Mouse (Mus musculus) heart, postnatal 0 days (tissue): ENCODE measurements at regions not wholly inside any gene's neighbourhood (a gene's known extent, or its start where the extent isn't known, plus 50 kb on each side); places are given as distances from the start of the nearest gene placed in this dataset.

ENCODE experiments used
- ATAC-seq: fragments of 200-750 bp; cut with Nextera tagmentation; 2 replicates; pipeline ENCODE4 v1.8.0; 2017; ENCODE audit warnings: low read depth, moderate number of reproducible peaks, moderate library complexity; ENCODE audit not compliant: insufficient read depth
- DNase-seq: peaks from one replicate; pipeline ENCODE4 v3.0.0-alpha.2; 2016; ENCODE audit warnings: low spot score
- H3K27ac ChIP-seq: fragments of 300-500 bp; sonication (generic); 2 replicates; pipeline ENCODE4 v1.5.1; 2014; ENCODE audit warnings: low read depth, mild to moderate bottlenecking
- H3K27me3 ChIP-seq: fragments of 300-500 bp; sonication (generic); 2 replicates; pipeline ENCODE4 v1.6.1; 2014; ENCODE audit warnings: low read length, mixed read lengths; ENCODE audit not compliant: control insufficient read depth, insufficient read depth
- H3K36me3 ChIP-seq: fragments of 300-500 bp; sonication (generic); replicated peaks from 2 replicates; pipeline ENCODE4 v1.6.1; 2014; ENCODE audit warnings: low read length, mixed read lengths; ENCODE audit not compliant: control insufficient read depth, insufficient read depth
- H3K4me1 ChIP-seq: fragments of 300-500 bp; sonication (generic); 2 replicates; pipeline ENCODE4 v1.6.1; 2014; ENCODE audit warnings: antibody characterized with exemption; ENCODE audit not compliant: control insufficient read depth, insufficient read depth
- H3K4me2 ChIP-seq: fragments of 300-500 bp; sonication (generic); 2 replicates; pipeline ENCODE4 v1.6.1; 2014; ENCODE audit warnings: low read depth, mild to moderate bottlenecking, low read length, moderate library complexity
- H3K4me3 ChIP-seq: fragments of 300-500 bp; sonication (generic); 2 replicates; pipeline ENCODE4 v1.5.1; 2014; ENCODE audit warnings: low read depth, low read length
- H3K9ac ChIP-seq: fragments of 300-500 bp; sonication (generic); replicated peaks from 2 replicates; pipeline ENCODE4 v1.6.1; 2014; ENCODE audit warnings: low read depth, low read length, mixed read lengths
- H3K9me3 ChIP-seq: fragments of 300-500 bp; sonication (generic); replicated peaks from 2 replicates; pipeline ENCODE4 v1.6.1; 2016; ENCODE audit warnings: low read length; ENCODE audit not compliant: control insufficient read depth
- CTCF ChIP-seq: IDR thresholded peaks from 2 replicates; pipeline ENCODE4 v1.5.1; 2016; ENCODE audit warnings: antibody characterized with exemption, control low read depth, low read depth
- EP300 ChIP-seq: IDR thresholded peaks from 2 replicates; pipeline ENCODE4 v1.6.1; 2016; ENCODE audit warnings: antibody characterized with exemption, low read depth
- WGBS: fragments of 180-500 bp; shearing (Covaris S2); extraction: QIAGEN DNeasy Blood & Tissue Kit; methylation state at CpG from one replicate; pipeline ENCODE4 v1.1.7; 2014; 5-methylcytosine and 5-hydroxymethylcytosine counted together

DNA sequence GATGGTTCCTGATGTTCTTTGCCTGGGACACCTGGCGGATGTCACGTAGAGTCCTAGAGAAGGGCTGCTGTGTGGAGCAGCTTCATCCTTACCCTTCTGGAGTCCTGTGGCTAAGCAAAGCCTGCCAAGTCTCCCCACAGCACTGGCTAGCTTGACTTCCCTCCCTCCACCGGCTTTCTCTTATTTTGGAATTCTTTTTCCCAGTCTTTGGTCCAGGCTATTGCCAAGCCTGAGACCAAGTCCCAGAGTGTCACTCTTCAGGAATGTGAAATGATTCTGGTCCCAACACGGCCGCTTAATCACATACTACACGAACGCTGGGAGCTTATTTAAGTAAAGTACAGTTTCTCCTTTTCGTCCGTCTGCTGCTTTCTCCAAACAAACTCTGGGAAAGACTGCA lies 146.4 kb downstream of the Fndc1 start:
- ATAC-seq (0 out of 2 replicates have a peak, but pooled peaks have one; percentile 20), DNase-seq (no peak)
- Histone ChIP-seq H3K4me1 (no peaks in the 10 kb centered on the region), H3K9ac (no peak overlapping the region), H3K27ac (0 out of 2 replicates have a peak overlapping the region, but pooled peaks have one; percentile 4), H3K9me3 (no peaks in the 10 kb centered on the region), H3K4me3 (no peak overlapping the region), H3K27me3 (no peaks in the 10 kb centered on the region), H3K4me2 (no peak overlapping the region), H3K36me3 (no peaks in the 10 kb centered on the region)
- no peak for TF ChIP-seq EP300
- no peak for TF ChIP-seq CTCF
- WGBS = 69% methylated on average over 9 of the region's 9 CpGs

GRCm38 (mm10) chr17:7679786-7680185 lies 147.3 kb downstream of the Fndc1 start:
- DNase-seq = no peak
- H3K4me2 ChIP-seq = no peak overlapping the region
- H3K36me3 ChIP-seq = no peaks in the 10 kb centered on the region
- no peak overlapping the region for H3K4me3 ChIP-seq
- ATAC-seq = no peak
- no peaks in the 10 kb centered on the region for H3K9me3 ChIP-seq
- no peaks in the 10 kb centered on the region for H3K27me3 ChIP-seq
- no peak overlapping the region for H3K9ac ChIP-seq
- H3K4me1 ChIP-seq = no peaks in the 10 kb centered on the region
- TF ChIP-seq CTCF = no peak
- TF ChIP-seq EP300 = no peak
- H3K27ac ChIP-seq = no peak overlapping the region

DNA sequence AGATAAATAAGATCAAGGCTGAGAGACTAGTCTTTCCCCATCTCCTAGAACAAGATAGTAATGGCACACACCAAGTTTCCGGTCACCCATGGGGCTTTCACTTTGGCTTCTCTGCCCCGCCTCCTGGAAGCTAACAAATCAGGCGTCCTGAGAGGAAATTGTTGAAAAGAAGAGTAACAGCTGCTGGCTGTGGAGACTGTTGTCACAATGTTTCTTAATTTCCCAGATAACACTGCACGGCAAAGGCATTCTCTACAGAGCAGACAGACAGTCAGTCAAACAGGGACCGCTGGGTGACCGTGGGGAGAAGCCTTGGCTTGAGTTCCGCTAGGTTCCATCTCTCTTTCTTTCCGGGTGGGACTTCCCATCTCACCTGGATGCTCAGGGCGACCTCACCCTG lies 148.2 kb downstream of the Fndc1 start:
- peak; percentile 24 for DNase-seq
- no peak; the same call in 1 of the 2 replicates for ATAC-seq
- Histone ChIP-seq H3K9ac (no peak overlapping the region), H3K4me3 (no peak overlapping the region), H3K4me1 (no peaks in the 10 kb centered on the region), H3K36me3 (no peaks in the 10 kb centered on the region), H3K4me2 (no peak overlapping the region), H3K9me3 (no peaks in the 10 kb centered on the region), H3K27me3 (no peaks in the 10 kb centered on the region), H3K27ac (no peak overlapping the region)
- WGBS = 49% methylated on average over 9 of the region's 9 CpGs
- no peak for TF ChIP-seq EP300
- TF ChIP-seq CTCF = no peak

DNA sequence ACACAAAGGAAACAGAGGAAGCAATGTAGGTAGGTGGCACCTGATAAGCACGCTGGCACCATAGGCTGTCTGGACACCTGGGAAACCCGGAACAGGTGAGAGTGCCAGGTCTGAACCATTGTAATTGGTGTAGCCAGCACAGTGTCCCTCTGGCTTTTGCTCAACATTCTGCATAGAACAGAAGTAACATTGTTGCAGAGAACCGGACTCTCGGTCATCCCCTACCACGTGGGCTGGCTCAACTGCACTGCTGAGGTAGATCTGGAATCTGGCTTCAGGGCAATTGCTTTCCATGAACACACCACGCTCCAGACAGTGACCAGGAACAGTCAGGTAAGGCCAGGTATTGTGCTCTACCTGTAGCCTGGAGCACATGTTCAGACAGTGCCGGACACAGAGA lies 149.3 kb downstream of the Fndc1 start:
- Histone ChIP-seq H3K4me1 (no peaks in the 10 kb centered on the region), H3K4me2 (no peak overlapping the region), H3K9me3 (no peaks in the 10 kb centered on the region), H3K27me3 (no peaks in the 10 kb centered on the region), H3K36me3 (no peaks in the 10 kb centered on the region), H3K4me3 (no peak overlapping the region), H3K27ac (no peak overlapping the region), H3K9ac (no peak overlapping the region)
- TF ChIP-seq EP300 (no peak), CTCF (no peak)
- ATAC-seq = no peak
- no peak for DNase-seq
- 84% methylated on average over 7 of the region's 7 CpGs for WGBS

GRCm38 (mm10) chr17:7677301-7677700 lies 149.8 kb downstream of the Fndc1 start:
- Histone ChIP-seq H3K27ac (no peak overlapping the region), H3K9ac (no peak overlapping the region), H3K4me3 (no peak overlapping the region), H3K36me3 (no peaks in the 10 kb centered on the region), H3K4me2 (no peak overlapping the region), H3K27me3 (no peaks in the 10 kb centered on the region), H3K4me1 (no peaks in the 10 kb centered on the region), H3K9me3 (no peaks in the 10 kb centered on the region)
- 72% methylated on average over 8 of the region's 8 CpGs for WGBS
- ATAC-seq (no peak), DNase-seq (no peak)
- TF ChIP-seq EP300 (no peak), CTCF (no peak)

DNA sequence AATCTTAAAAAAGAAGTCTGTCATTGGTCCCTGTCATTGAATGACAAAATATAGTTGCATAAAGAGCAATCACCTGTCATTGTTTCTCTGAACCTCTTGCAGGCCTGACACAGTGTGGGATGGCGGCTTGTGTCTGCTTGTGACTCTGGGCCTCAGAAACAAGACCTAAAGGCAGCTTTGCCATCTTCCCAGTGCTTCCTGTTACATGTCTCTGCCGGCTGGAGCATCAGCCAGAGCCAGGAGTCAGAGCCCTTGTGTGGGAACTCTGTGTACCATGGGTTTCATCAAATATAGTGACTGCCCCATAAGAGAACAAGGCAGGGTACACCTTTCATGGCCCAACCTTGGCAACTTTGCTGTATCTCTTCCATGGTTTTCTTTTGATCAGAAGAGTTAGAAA lies 150.3 kb downstream of the Fndc1 start:
- Histone ChIP-seq H3K36me3 (no peaks in the 10 kb centered on the region), H3K4me2 (no peak overlapping the region), H3K9me3 (no peaks in the 10 kb centered on the region), H3K9ac (no peak overlapping the region), H3K4me1 (no peaks in the 10 kb centered on the region), H3K27ac (no peak overlapping the region), H3K4me3 (no peak overlapping the region), H3K27me3 (no peaks in the 10 kb centered on the region)
- TF ChIP-seq EP300 = no peak
- no peak for TF ChIP-seq CTCF
- 71% methylated on average over 2 of the region's 2 CpGs for WGBS
- DNase-seq = no peak
- ATAC-seq = no peak
